Mouse (Mus musculus) embryonic facial prominence, embryonic 11.5 days (tissue): Measurements from ENCODE around the gene Ptpn13. TPM values are rescaled to one million over a fixed set of nuclear protein-coding genes. Genes with fewer than 3 reads are reported as not detected.

Experiments used
- ATAC-seq: fragments of 200-750 bp; cut with Nextera tagmentation; replicated peaks from 2 replicates; pipeline ENCODE4 v1.8.0; 2017; ENCODE audit warnings: low read depth; ENCODE audit not compliant: insufficient number of reproducible peaks, low FRiP score, low TSS enrichment
- DNase-seq: peaks from one replicate; pipeline ENCODE4 v3.0.0-alpha.2; 2015; ENCODE audit warnings: low spot score
- H3K27ac ChIP-seq: fragments of 300-500 bp; sonication (generic); replicated peaks from 2 replicates; pipeline ENCODE4 v1.5.1; 2014; ENCODE audit warnings: mild to moderate bottlenecking, low read depth, low read length, control low read depth
- H3K27me3 ChIP-seq: fragments of 300-500 bp; sonication (generic); 2 replicates; pipeline ENCODE4 v1.6.1; 2014; ENCODE audit warnings: mild to moderate bottlenecking, low read length, moderate library complexity, mixed read lengths; ENCODE audit not compliant: control insufficient read depth, insufficient read depth
- H3K36me3 ChIP-seq: fragments of 300-500 bp; sonication (generic); replicated peaks from 2 replicates; pipeline ENCODE4 v1.6.1; 2014; ENCODE audit warnings: low read depth, mild to moderate bottlenecking, low read length, moderate library complexity, mixed read lengths; ENCODE audit not compliant: control insufficient read depth, insufficient read depth
- H3K4me1 ChIP-seq: fragments of 300-500 bp; sonication (generic); 2 replicates; pipeline ENCODE4 v1.6.1; 2014; ENCODE audit warnings: low read length, mixed read lengths; ENCODE audit not compliant: control insufficient read depth, insufficient read depth
- H3K4me2 ChIP-seq: fragments of 300-500 bp; sonication (generic); 2 replicates; pipeline ENCODE4 v1.6.1; 2014; ENCODE audit warnings: low read depth, mild to moderate bottlenecking, control low read depth, low read length, moderate library complexity
- H3K4me3 ChIP-seq: fragments of 300-500 bp; sonication (generic); 2 replicates; pipeline ENCODE4 v1.5.1; 2014; ENCODE audit warnings: low read depth, low read length, control low read depth
- H3K9ac ChIP-seq: fragments of 300-500 bp; sonication (generic); replicated peaks from 2 replicates; pipeline ENCODE4 v1.6.1; 2014; ENCODE audit warnings: mild to moderate bottlenecking, control low read depth, low read length
- H3K9me3 ChIP-seq: fragments of 300-500 bp; sonication (generic); replicated peaks from 2 replicates; pipeline ENCODE4 v1.6.1; 2016; ENCODE audit warnings: mild to moderate bottlenecking, low read length, inconsistent platforms, mixed read lengths; ENCODE audit not compliant: control insufficient read depth
- WGBS: fragments of 180-500 bp; shearing (Covaris S2); extraction: QIAGEN DNeasy Blood & Tissue Kit; methylation state at CpG from one replicate; pipeline ENCODE4 v1.1.7; 2014; 5-methylcytosine and 5-hydroxymethylcytosine counted together
- polyA plus RNA-seq: library from polyadenylated mRNA; unstranded; fragments of >200 nt; fragmentation: Nextera tagmentation; extraction: Ambion mirVana; gene quantifications from 2 replicates; pipeline ENCODE4 v1.2.1, GENCODE M21; 2014

The Ptpn13 gene
- polyA plus RNA-seq, 1 experiment from 2014 or later, result 15.3 TPM

DNA sequence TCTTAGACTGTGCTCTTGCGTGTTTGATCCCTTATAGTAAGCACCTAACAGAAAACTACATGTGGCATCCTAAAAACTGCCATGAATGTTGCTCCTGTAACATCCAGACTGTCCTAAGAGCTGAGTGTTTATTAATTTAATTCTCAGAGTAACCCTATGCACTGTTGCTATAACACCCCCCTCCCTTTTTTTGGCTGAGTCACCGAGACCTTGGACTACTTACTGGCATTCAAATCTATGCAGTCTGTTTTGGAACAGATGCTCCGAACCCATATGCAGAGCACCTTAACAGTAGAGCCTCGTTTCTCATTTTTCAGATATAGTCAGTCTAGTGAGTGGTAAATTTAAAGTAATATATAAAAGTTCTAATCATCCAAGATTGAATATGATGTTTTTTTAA, 90.9 kb downstream of the Ptpn13 start:
- no peak overlapping the region for H3K9ac ChIP-seq
- H3K4me3 ChIP-seq, result no peak overlapping the region
- no peaks in the 10 kb centered on the region for H3K27me3 ChIP-seq
- no peaks in the 10 kb centered on the region for H3K36me3 ChIP-seq
- no peaks in the 10 kb centered on the region for H3K9me3 ChIP-seq
- no peak for DNase-seq
- 82% methylated on average over 4 of the region's 4 CpGs for WGBS
- no peak overlapping the region for H3K27ac ChIP-seq
- H3K4me2 ChIP-seq, result no peak overlapping the region
- ATAC-seq, result no peak
- no peaks in the 10 kb centered on the region for H3K4me1 ChIP-seq

DNA sequence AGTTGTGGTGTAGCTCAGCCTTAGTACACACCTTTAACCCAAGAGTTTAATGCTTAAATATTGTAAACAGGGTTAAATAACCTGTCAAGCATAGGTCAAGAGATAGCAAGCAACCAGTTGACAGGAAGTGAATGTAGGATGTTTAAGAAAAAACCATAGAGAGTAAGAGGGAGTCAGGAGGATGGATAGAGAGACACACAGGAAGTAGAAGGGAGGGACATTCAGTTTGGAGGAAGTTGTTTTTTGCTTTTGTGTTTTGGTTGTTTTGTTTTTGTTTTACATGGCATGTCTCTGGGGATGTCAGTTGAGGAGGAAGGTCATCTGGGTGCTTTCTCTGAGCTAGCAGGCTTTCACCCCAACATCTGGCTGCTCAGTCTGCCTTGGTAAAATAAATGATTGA, 91.6 kb downstream of the Ptpn13 start:
- H3K27ac ChIP-seq, result no peak overlapping the region

DNA sequence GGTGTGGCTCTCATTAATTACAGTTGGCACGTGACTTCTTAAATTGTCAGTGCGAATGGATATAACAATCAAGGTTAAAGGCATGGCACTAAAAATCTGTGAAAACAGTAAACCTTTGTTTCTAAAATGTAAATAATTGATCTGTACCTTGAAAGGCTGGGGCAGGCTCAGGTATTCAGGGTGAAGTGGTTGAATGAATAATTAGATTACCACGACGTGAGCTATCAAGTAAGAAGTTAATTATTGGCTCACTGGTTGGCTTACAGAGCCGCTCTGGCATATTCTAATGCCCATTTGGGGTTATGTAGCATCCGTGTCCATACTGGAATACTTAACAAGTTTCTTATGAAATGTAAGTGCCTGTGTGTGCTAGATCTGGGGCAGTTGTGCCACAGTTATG, 92.6 kb downstream of the Ptpn13 start:
- Histone ChIP-seq H3K9ac (no peak overlapping the region), H3K27ac (no peak overlapping the region), H3K4me3 (no peak overlapping the region), H3K36me3 (no peaks in the 10 kb centered on the region), H3K27me3 (no peaks in the 10 kb centered on the region), H3K4me1 (no peaks in the 10 kb centered on the region), H3K9me3 (no peaks in the 10 kb centered on the region), H3K4me2 (no peak overlapping the region)
- 87% methylated on average over 6 of the region's 6 CpGs for WGBS
- ATAC-seq (no peak), DNase-seq (no peak)

More for the DNA sequence above, 91.6 kb downstream of the Ptpn13 start:
- Histone ChIP-seq H3K9ac (no peak overlapping the region), H3K36me3 (no peaks in the 10 kb centered on the region), H3K9me3 (no peaks in the 10 kb centered on the region), H3K4me1 (no peaks in the 10 kb centered on the region), H3K27me3 (no peaks in the 10 kb centered on the region), H3K4me3 (no peak overlapping the region), H3K4me2 (no peak overlapping the region)
- DNase-seq (no peak), ATAC-seq (no peak)

GRCm38 (mm10) chr5:103518797-103519468, 93.9 kb downstream of the Ptpn13 start:
- DNase-seq, result no peak
- Histone ChIP-seq H3K4me1 (no peaks in the 10 kb centered on the region), H3K4me2 (no peak overlapping the region), H3K4me3 (no peak overlapping the region), H3K9ac (no peak overlapping the region), H3K36me3 (no peaks in the 10 kb centered on the region), H3K27me3 (no peaks in the 10 kb centered on the region), H3K27ac (no peak overlapping the region), H3K9me3 (no peaks in the 10 kb centered on the region)
- WGBS, result 89% methylated on average over 14 of the region's 14 CpGs
- ATAC-seq, result no peak

- no peak overlapping the region for H3K9ac ChIP-seq
- 30% methylated on average over 3 of the region's 3 CpGs for WGBS
- DNase-seq (no peak), ATAC-seq (no peak)
- no peak overlapping the region for H3K27ac ChIP-seq
- no peaks in the 10 kb centered on the region for H3K9me3 ChIP-seq
- no peaks in the 10 kb centered on the region for H3K27me3 ChIP-seq
- no peaks in the 10 kb centered on the region for H3K36me3 ChIP-seq
- H3K4me3 ChIP-seq, result no peak overlapping the region
- H3K4me2 ChIP-seq, result no peak overlapping the region
- no peaks in the 10 kb centered on the region for H3K4me1 ChIP-seq
These were observed 97.4 kb downstream of the Ptpn13 start for GRCm38 (mm10) chr5:103522371-103522770.

DNA sequence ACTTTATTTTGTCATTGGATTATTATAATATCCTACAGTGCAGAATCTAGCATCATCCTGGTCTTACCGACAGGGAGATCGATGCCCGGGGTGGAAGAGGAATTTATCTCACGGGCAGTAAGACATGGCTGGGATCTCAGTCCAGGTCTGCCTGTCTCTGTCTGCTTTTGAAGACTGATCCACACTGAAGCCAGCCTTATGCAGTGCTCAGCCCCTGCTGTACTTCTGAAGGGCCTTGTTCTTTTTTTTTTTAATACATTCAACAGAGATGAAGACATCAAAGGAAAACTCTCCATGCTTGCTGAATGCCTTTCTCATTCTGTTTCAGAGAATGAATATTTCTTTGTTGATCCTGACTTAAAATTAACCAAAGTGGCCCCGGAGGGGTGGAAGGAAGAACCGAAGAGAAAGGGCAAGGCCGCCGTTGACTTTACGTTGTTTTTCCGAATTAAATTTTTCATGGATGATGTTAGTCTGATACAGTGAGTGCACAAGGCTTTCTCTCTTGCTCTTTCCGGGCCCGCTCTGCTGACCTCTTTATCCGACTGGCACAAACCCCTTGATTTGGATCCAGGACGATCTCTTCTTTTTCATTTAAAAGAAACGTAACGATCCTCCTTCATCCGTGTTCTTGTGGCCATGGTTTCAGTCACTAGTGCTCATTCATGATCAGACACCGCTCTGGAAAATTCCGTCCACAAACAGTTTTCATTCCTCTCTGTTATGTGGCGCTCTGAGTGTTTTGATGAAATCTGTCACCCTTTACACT, 101.9 kb downstream of the Ptpn13 start:
- 87% methylated on average over 20 of the region's 20 CpGs for WGBS
- DNase-seq (no peak), ATAC-seq (no peak)
- no peak overlapping the region for H3K4me2 ChIP-seq
- no peak overlapping the region for H3K9ac ChIP-seq
- H3K4me1 ChIP-seq, result no peaks in the 10 kb centered on the region
- no peak overlapping the region for H3K27ac ChIP-seq
- H3K36me3 ChIP-seq, result no peaks in the 10 kb centered on the region; the same call in 1 of the 2 replicates
- no peaks in the 10 kb centered on the region for H3K27me3 ChIP-seq
- H3K4me3 ChIP-seq, result no peak overlapping the region
- no peaks in the 10 kb centered on the region for H3K9me3 ChIP-seq

DNA sequence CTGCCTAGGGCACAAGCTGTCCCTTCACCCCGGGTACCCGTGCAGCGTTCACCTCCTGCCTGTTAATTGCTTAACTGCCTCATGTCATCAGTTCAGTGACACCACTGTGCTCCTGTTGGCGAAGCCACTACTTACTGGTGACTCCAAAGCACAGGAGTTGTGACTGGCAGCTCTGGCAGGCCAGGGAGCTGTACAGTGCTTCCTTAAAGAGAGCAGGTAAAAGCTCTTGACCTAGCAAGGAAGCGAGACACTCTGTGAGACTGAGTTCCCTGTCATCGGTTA, 102.4 kb downstream of the Ptpn13 start:
- 75% methylated on average over 6 of the region's 6 CpGs for WGBS
- no peak for ATAC-seq

GRCm38 (mm10) chr5:103530214-103530613, 105.2 kb downstream of the Ptpn13 start:
- H3K27ac ChIP-seq, result no peak overlapping the region
- no peak overlapping the region for H3K4me3 ChIP-seq
- H3K27me3 ChIP-seq, result no peaks in the 10 kb centered on the region
- H3K9me3 ChIP-seq, result no peaks in the 10 kb centered on the region
- H3K4me2 ChIP-seq, result no peak overlapping the region
- 91% methylated on average over 9 of the region's 9 CpGs for WGBS
- H3K36me3 ChIP-seq, result no peaks in the 10 kb centered on the region; the same call in 1 of the 2 replicates
- ATAC-seq (no peak), DNase-seq (no peak)
- no peaks in the 10 kb centered on the region for H3K4me1 ChIP-seq
- no peak overlapping the region for H3K9ac ChIP-seq

More for the DNA sequence above, 102.4 kb downstream of the Ptpn13 start:
- Histone ChIP-seq H3K4me1 (no peaks in the 10 kb centered on the region), H3K27me3 (no peaks in the 10 kb centered on the region), H3K4me3 (no peak overlapping the region), H3K9me3 (no peaks in the 10 kb centered on the region), H3K4me2 (no peak overlapping the region), H3K27ac (no peak overlapping the region), H3K9ac (no peak overlapping the region), H3K36me3 (no peaks in the 10 kb centered on the region; the same call in 1 of the 2 replicates)
- no peak for DNase-seq
